Mouse (Mus musculus) small intestine, adult 2 months (tissue): ENCODE data around the gene Zfp287.
A peak's percentile ranks its signal among the peaks of the same experiment; 100 is the strongest.

ENCODE experiments used
- CTCF ChIP-seq: fragments of 200-500 bp; IDR thresholded peaks from 2 replicates; pipeline ENCODE4 v1.5.1; 2012; ENCODE audit warnings: low read depth, mild to moderate bottlenecking, control low read depth, inconsistent platforms, low read length, moderate library complexity, mixed read lengths; ENCODE audit not compliant: insufficient replicate concordance, insufficient read length; ENCODE audit errors: extremely low read depth
- POLR2A ChIP-seq: fragments of 200-500 bp; IDR thresholded peaks from 2 replicates; pipeline ENCODE4 v1.6.1; 2012; ENCODE audit warnings: low read depth, mild to moderate bottlenecking, control low read depth, inconsistent platforms, low read length, moderate library complexity

- TF ChIP-seq CTCF (peak; percentile 87; the same call in 1 of the 2 replicates), POLR2A (no peak)
Measured at GRCm38 (mm10) chr11:62744103-62744502, 12.4 kb upstream of the Zfp287 start.
